Mouse (Mus musculus): Measurements from ENCODE around the gene 3425401B19Rik. TPM values are rescaled to one million over a fixed set of nuclear protein-coding genes. Genes with fewer than 3 reads are reported as not detected.

3425401B19Rik gene
- polyA plus RNA-seq, 1 experiment from 2014 or later: 0.13 TPM

Other genes with a start within 250 kb of the 3425401B19Rik start
- not detected in 2 replicates for gene Slc18a3, start 220.4 kb downstream of the 3425401B19Rik start, polyA plus RNA-seq (2015; fragmentation: Nextera tagmentation; extraction: Ambion mirVana)
- not detected in 2 replicates for gene Chat, start 219.3 kb downstream of the 3425401B19Rik start, polyA plus RNA-seq (2015; fragmentation: Nextera tagmentation; extraction: Ambion mirVana)
- 5.6 and 6.0 TPM in 2 replicates for gene Ercc6, start 171.8 kb downstream of the 3425401B19Rik start, polyA plus RNA-seq (2015; fragmentation: Nextera tagmentation; extraction: Ambion mirVana)
- 0.02 TPM in 1 of 2 replicates, not detected in the other for gene Prrxl1, start 85.9 kb downstream of the 3425401B19Rik start, polyA plus RNA-seq (2015; fragmentation: Nextera tagmentation; extraction: Ambion mirVana)
- 1.3 and 1.6 TPM in 2 replicates for gene Tmem273, start 100.7 kb upstream of the 3425401B19Rik start, polyA plus RNA-seq (2015; fragmentation: Nextera tagmentation; extraction: Ambion mirVana)
- 0.05 TPM in 1 of 2 replicates, not detected in the other for gene Fam170b, start 148.7 kb upstream of the 3425401B19Rik start, polyA plus RNA-seq (2015; fragmentation: Nextera tagmentation; extraction: Ambion mirVana)
- gene Vstm4, start 171.5 kb upstream of the 3425401B19Rik start, polyA plus RNA-seq (2015; fragmentation: Nextera tagmentation; extraction: Ambion mirVana): 4.7 and 6.1 TPM in 2 replicates